Mouse (Mus musculus) neutrophil, adult 5-6 weeks (primary cell): ENCODE results near the gene Schip1. TPM values are rescaled to one million over a fixed set of nuclear protein-coding genes. Genes with fewer than 3 reads are reported as not detected.

Experiments used
- ATAC-seq: fragments of 151-379, 151-347 bp; 2 replicates; pipeline ENCODE4 v1.8.0; 2017; ENCODE audit warnings: mild to moderate bottlenecking, moderate TSS enrichment; ENCODE audit not compliant: insufficient number of reproducible peaks, poor library complexity, low FRiP score, severe bottlenecking; ENCODE audit errors: extremely low read depth
- total RNA-seq: library from RNA; stranded (forward); fragments of 200-1000 nt; gene quantifications from 2 replicates; pipeline ENCODE4 v1.2.3, GENCODE M21; 2017

The Schip1 gene
- total RNA-seq, 1 experiment from 2014 or later: 0.35 TPM

- no peak for ATAC-seq
These were observed 40.6 kb downstream of the Schip1 start for GRCm38 (mm10) chr3:68105081-68105685.

DNA sequence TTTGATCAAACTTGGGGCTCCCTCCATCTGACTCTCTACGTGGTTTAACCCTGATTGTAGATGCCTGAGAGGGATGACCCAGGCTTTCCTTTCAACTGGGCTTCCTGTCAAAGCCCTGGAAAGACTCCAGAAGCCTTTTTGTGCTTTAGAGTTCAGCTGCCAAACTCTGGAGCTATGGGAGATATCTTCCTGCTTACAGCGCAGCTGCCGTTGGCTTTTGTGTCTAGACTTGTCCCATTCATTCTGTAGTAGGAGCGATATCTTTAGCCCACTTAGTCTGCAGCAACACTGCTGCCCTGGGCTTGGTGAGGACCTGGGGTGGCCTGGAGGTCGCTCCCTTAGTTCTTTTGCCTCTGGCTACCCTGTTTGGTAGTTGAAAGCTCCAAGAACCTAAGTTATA lies 56.7 kb downstream of the Schip1 start:
- ATAC-seq: no peak

GRCm38 (mm10) chr3:68126284-68126856 lies 61.8 kb downstream of the Schip1 start:
- ATAC-seq: no peak

DNA sequence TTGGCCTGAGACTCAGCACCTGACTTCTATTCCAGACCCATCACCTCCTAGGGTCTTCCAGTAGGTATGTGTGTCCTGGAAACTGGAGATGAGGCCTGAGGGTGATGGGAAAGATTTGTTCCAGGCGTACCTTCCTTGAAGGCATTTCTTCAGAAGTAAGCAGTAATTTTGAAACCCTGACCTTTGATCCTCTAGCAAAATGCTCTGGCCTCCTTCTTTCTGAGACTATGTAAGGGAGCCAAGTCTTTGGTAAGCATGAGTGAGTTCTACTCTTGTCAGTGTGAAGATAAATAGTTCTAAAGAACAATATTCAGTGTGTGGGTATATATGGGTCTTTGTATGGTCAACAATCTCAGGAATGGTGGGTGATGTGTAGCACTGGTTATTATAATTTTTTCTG lies 65.8 kb downstream of the Schip1 start:
- ATAC-seq: no peak

- no peak for ATAC-seq
These were observed 74.4 kb downstream of the Schip1 start for GRCm38 (mm10) chr3:68138833-68139627.

DNA sequence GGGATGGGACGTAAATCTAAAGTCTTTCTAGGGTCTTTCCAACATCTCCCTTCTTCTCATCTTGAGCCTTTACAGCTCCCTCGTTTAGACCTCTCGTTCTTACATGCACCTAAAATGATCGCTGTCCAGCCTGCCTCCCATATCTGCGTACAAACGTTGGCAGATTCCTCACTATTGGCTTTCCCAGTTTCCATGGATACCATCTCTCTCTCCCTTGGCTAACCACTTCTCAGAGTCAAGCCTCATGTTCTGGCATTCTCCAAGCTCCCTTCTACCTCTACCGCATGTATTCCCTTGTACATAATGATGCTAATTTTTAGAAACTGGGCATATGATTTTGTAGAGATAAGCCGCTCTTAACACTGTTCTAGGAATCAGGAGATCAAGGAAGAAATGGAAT lies 86.1 kb downstream of the Schip1 start:
- no peak for ATAC-seq

DNA sequence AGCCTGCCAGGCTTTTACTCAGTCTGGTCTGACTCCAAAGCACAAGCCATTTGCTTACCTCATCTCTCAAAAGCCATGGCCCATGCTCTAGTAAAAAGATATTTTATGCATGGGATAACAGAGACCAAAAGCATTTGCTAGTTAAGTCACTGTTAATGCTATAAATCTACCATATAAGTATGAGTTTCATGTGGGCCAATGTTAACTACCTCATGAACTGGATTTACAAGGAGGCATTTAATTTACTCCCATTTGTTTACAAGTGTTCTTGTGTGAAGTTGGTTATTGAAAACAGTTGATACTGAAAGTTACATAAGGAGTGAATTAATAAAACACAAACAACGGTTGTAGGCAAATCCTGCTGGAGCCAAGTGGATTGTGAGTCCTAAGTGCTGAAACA lies 95.6 kb downstream of the Schip1 start:
- no peak for ATAC-seq

GRCm38 (mm10) chr3:68160760-68161159 lies 96.2 kb downstream of the Schip1 start:
- no peak for ATAC-seq

DNA sequence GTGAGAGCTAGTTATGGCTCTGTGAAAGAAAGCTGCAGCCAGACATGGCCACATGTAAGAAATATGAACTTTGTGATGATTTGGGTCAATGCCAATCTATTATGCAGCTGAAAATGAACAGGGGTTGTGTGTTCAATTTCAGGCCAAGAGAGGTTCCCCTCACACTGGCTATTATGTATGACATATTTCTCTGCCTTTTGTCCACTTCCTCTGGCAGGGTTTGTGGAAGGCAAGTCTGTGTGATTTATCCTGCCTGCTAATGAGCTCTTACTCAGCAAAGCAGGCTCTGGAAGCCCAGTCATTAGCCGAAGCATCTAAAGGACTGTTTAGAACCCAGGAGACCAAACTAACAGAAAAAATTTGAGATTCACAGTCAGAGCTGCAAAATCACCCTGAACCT lies 113.6 kb downstream of the Schip1 start:
- ATAC-seq: no peak

DNA sequence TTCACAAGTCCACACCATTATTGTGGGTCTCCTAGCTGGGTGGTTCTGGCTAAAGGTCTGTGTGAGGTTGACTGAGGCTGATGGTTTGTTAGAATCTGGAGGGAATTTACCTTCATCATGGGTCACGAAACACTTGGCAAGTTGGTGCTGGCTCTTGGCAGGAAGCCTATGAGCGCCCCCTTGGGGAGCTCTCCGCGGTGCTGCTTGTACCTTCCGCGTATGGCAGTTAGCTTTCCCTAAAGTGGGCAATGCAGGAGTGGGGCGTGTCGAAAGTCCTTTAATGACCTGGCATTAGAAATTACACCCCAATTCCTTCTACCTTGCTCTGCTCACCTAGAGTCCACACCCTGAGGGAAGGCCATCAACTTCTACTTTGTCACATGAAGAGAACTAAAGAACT lies 122.9 kb downstream of the Schip1 start:
- ATAC-seq: no peak

GRCm38 (mm10) chr3:68189100-68189499 lies 124.5 kb downstream of the Schip1 start:
- ATAC-seq: no peak

DNA sequence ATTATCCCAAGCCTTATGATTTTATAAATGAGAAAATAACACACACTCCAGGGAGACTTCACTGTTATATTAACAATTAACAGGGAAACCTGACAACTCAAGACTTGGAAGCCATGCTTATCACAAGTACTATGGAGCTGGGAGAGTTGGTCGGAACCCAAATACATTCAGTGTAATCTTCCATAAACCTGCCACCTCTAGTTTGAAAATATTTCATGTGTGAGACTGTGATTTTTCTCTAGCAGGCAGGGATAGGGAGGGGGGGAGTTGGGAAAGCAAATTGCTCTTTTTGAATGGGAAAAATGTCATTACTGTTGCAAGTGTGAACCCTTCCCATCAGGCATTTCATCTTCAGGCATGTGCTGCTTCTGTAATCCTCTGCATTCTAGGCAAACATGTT lies 132.3 kb downstream of the Schip1 start:
- no peak for ATAC-seq

- ATAC-seq: no peak
These were observed 136.6 kb downstream of the Schip1 start for GRCm38 (mm10) chr3:68201214-68201613.

DNA sequence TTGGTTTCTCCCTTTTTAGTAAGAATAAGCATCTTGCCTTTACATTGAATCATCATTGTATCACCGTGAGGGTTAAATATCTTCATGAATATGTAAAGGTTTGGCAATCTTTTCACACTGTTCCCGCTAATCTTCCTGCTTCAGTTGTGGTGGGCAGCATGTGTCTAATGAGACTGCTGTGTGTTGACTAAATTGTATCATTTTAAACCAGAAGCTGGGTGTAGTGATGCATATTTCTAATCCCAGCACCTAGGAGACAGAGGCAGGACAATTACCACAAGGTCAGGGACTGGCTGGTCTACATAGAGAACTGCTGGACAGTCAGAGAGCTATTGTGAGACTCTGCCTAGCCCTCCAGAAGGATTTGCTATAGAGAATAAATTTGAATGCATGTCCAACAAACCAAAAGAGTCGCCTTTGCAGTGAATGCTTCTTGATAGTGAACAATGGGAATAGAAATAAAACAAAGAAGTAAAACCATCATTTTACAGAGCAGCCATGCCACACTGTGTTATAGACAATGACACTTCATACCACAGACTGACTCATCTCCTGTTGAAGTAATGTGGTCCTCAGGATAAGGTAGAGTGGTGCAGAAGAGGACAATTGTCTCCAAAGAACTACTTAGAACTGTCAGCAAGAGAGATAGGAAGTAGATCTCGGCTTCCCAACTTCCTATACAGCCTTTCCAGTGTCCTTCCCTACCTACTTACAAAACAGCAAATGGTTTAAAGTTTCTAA lies 137.7 kb downstream of the Schip1 start:
- no peak for ATAC-seq

GRCm38 (mm10) chr3:68203934-68204467 lies 139.4 kb downstream of the Schip1 start:
- ATAC-seq: no peak

- ATAC-seq: no peak
These were observed 145.8 kb downstream of the Schip1 start for GRCm38 (mm10) chr3:68210422-68210821.

DNA sequence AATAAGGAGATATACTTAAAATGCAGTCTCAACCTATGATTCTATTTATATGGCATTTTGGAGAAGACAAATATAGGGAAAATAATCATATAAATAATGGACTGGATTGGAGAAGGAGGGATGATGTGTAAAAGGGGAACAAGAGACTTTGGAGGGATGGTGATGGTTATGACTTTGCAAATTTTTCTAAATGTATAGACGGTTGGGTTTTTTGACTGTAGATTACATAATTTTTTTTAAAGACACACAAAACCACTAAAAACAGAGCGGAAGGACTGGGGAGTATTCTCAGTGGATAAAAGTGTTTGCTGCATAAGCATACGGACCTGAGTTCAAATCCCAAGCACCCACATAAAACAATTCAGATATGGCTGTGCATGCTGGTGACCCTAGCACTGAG lies 156.8 kb downstream of the Schip1 start:
- no peak for ATAC-seq

DNA sequence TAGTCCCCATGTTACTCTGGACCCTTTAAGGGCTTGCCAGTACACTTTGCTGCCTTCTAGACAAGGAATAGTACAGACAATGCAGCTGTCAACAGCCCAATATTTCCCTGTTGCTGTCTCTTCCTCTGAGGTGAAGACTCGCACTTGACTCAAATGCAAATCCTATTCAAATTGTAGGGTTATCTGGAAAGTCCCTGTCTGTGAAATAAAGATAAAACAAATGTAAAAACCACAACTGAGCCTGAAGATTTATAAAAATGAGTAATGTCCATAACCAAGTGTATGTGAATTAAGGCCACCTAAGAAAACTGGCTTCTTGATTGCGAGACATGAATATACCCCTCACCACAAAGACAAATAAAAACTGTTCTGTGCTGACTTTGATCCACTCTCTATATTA lies 175.3 kb downstream of the Schip1 start:
- no peak for ATAC-seq

- ATAC-seq: no peak
These were observed 178.6 kb downstream of the Schip1 start for GRCm38 (mm10) chr3:68243239-68243638.
